Mouse (Mus musculus) lung, adult 2 months (tissue): ENCODE measurements around the gene Sh3bp5.

Source experiments
- CTCF ChIP-seq: fragments of 200-500 bp; IDR thresholded peaks from 2 replicates; pipeline ENCODE4 v1.5.1; 2011; ENCODE audit warnings: mild to moderate bottlenecking, low read length, control low read depth; ENCODE audit not compliant: insufficient read depth
- POLR2A ChIP-seq: fragments of 200-500 bp; IDR thresholded peaks from 2 replicates; pipeline ENCODE4 v1.6.1; 2011; ENCODE audit warnings: low read depth, mild to moderate bottlenecking, control low read depth, low read length, borderline replicate concordance; ENCODE audit errors: extremely low read depth

GRCm38 (mm10) chr14:31403995-31404394, 31.9 kb downstream of the Sh3bp5 start:
- no peak for TF ChIP-seq CTCF
- TF ChIP-seq POLR2A = no peak
